Mouse (Mus musculus): ENCODE measurements around the gene Adam12. TPM values are rescaled to one million over a fixed set of nuclear protein-coding genes. Genes with fewer than 3 reads are reported as not detected.

The Adam12 gene
- polyA plus RNA-seq, 1 experiment from 2014 or later: 4.8 TPM

- Histone ChIP-seq H3K9ac (no peak overlapping the region), H3K4me2 (replicated peaks) (no peak overlapping the region), H3K36me3 (no peaks in the 10 kb centered on the region), H3K4me1 (no peaks in the 10 kb centered on the region), H3K4me3 (no peak overlapping the region), H3K27ac (no peak overlapping the region), H3K27me3 (no peaks in the 10 kb centered on the region), H3K9me3 (no peaks in the 10 kb centered on the region)
- no peak for ATAC-seq (ENCODE audit: insufficient number of reproducible peaks, insufficient read depth, low FRiP score, low TSS enrichment)
- WGBS: 82% methylated on average over 4 of the region's 4 CpGs
Observed at GRCm38 (mm10) chr7:133946113-133946512, 285.8 kb downstream of the Adam12 start.

- Histone ChIP-seq H3K27me3 (no peaks in the 10 kb centered on the region), H3K4me3 (no peak overlapping the region), H3K9me3 (no peaks in the 10 kb centered on the region), H3K9ac (no peak overlapping the region), H3K36me3 (no peaks in the 10 kb centered on the region), H3K4me1 (no peaks in the 10 kb centered on the region), H3K4me2 (replicated peaks) (no peak overlapping the region), H3K27ac (no peak overlapping the region)
- WGBS: 70% methylated on average over 4 of the region's 4 CpGs
- ATAC-seq (ENCODE audit: insufficient number of reproducible peaks, insufficient read depth, low FRiP score, low TSS enrichment): no peak
Observed at GRCm38 (mm10) chr7:133940405-133940804, 291.5 kb downstream of the Adam12 start.

GRCm38 (mm10) chr7:133937473-133937872, 294.5 kb downstream of the Adam12 start:
- H3K4me3 ChIP-seq: no peak overlapping the region
- no peak for ATAC-seq (ENCODE audit: insufficient number of reproducible peaks, insufficient read depth, low FRiP score, low TSS enrichment)
- H3K36me3 ChIP-seq: no peaks in the 10 kb centered on the region
- H3K9ac ChIP-seq: no peak overlapping the region
- WGBS: 75% methylated on average over 3 of the region's 3 CpGs
- H3K27ac ChIP-seq: no peak overlapping the region
- H3K4me1 ChIP-seq: peaks cover 18% of the 10 kb centered on the region
- no peaks in the 10 kb centered on the region for H3K27me3 ChIP-seq
- H3K9me3 ChIP-seq: no peaks in the 10 kb centered on the region
- no peak overlapping the region for H3K4me2 ChIP-seq (replicated peaks)

- Histone ChIP-seq H3K27me3 (no peaks in the 10 kb centered on the region), H3K4me3 (no peak overlapping the region), H3K9me3 (no peaks in the 10 kb centered on the region), H3K4me2 (replicated peaks) (no peak overlapping the region), H3K9ac (no peak overlapping the region), H3K36me3 (no peaks in the 10 kb centered on the region), H3K4me1 (peaks cover 18% of the 10 kb centered on the region), H3K27ac (no peak overlapping the region)
- no peak for ATAC-seq (ENCODE audit: insufficient number of reproducible peaks, insufficient read depth, low FRiP score, low TSS enrichment)
- WGBS: 56% methylated on average over 4 of the region's 4 CpGs
Observed at GRCm38 (mm10) chr7:133936377-133936776, 295.6 kb downstream of the Adam12 start.

- H3K9ac ChIP-seq: no peak overlapping the region
- H3K27ac ChIP-seq: no peak overlapping the region
- 36% methylated on average over 6 of the region's 6 CpGs for WGBS
- ATAC-seq (ENCODE audit: insufficient number of reproducible peaks, insufficient read depth, low FRiP score, low TSS enrichment): peak; percentile 57
- H3K9me3 ChIP-seq: no peaks in the 10 kb centered on the region
- peaks cover 18% of the 10 kb centered on the region for H3K4me1 ChIP-seq
- peaks cover 8% of the 10 kb centered on the region; the same call in 1 of the 2 replicates for H3K27me3 ChIP-seq
- no peaks in the 10 kb centered on the region for H3K36me3 ChIP-seq
- H3K4me2 ChIP-seq (replicated peaks): no peak overlapping the region
- no peak overlapping the region for H3K4me3 ChIP-seq
Observed at GRCm38 (mm10) chr7:133933378-133933777, 298.6 kb downstream of the Adam12 start.

- Histone ChIP-seq H3K27me3 (peaks cover 8% of the 10 kb centered on the region; the same call in 1 of the 2 replicates), H3K4me3 (no peak overlapping the region), H3K4me2 (replicated peaks) (no peak overlapping the region), H3K27ac (no peak overlapping the region), H3K4me1 (peaks cover 18% of the 10 kb centered on the region), H3K9me3 (no peaks in the 10 kb centered on the region), H3K36me3 (no peaks in the 10 kb centered on the region), H3K9ac (no peak overlapping the region)
- 92% methylated on average over 11 of the region's 11 CpGs for WGBS
- no peak for ATAC-seq (ENCODE audit: insufficient number of reproducible peaks, insufficient read depth, low FRiP score, low TSS enrichment)
Observed at GRCm38 (mm10) chr7:133931481-133931880, 300.5 kb downstream of the Adam12 start.

GRCm38 (mm10) chr7:133928981-133929380, 303.0 kb downstream of the Adam12 start:
- 83% methylated on average over 3 of the region's 3 CpGs for WGBS
- no peaks in the 10 kb centered on the region for H3K9me3 ChIP-seq
- H3K9ac ChIP-seq: no peak overlapping the region
- H3K36me3 ChIP-seq: no peaks in the 10 kb centered on the region
- H3K27me3 ChIP-seq: peaks cover 8% of the 10 kb centered on the region; the same call in 1 of the 2 replicates
- H3K4me2 ChIP-seq (replicated peaks): no peak overlapping the region
- no peak overlapping the region for H3K4me3 ChIP-seq
- peaks cover 12% of the 10 kb centered on the region for H3K4me1 ChIP-seq
- no peak overlapping the region for H3K27ac ChIP-seq
- no peak for ATAC-seq (ENCODE audit: insufficient number of reproducible peaks, insufficient read depth, low FRiP score, low TSS enrichment)

GRCm38 (mm10) chr7:133925771-133926170, 306.2 kb downstream of the Adam12 start:
- H3K27me3 ChIP-seq: 0 out of 2 replicates have a peak, but pooled peaks cover 3% of the 10 kb centered on the region
- H3K9me3 ChIP-seq: no peaks in the 10 kb centered on the region
- H3K4me3 ChIP-seq: no peak overlapping the region
- H3K4me2 ChIP-seq (replicated peaks): no peak overlapping the region
- ATAC-seq (ENCODE audit: insufficient number of reproducible peaks, insufficient read depth, low FRiP score, low TSS enrichment): no peak
- H3K36me3 ChIP-seq: no peaks in the 10 kb centered on the region
- 71% methylated on average over 2 of the region's 2 CpGs for WGBS
- H3K9ac ChIP-seq: no peak overlapping the region
- H3K27ac ChIP-seq: no peak overlapping the region
- H3K4me1 ChIP-seq: no peaks in the 10 kb centered on the region

GRCm38 (mm10) chr7:133923994-133924393, 308.0 kb downstream of the Adam12 start:
- H3K9me3 ChIP-seq: no peaks in the 10 kb centered on the region
- H3K4me2 ChIP-seq (replicated peaks): no peak overlapping the region
- H3K9ac ChIP-seq: no peak overlapping the region
- H3K4me1 ChIP-seq: no peaks in the 10 kb centered on the region
- no peaks in the 10 kb centered on the region for H3K36me3 ChIP-seq
- H3K4me3 ChIP-seq: no peak overlapping the region
- H3K27ac ChIP-seq: no peak overlapping the region
- ATAC-seq (ENCODE audit: insufficient number of reproducible peaks, insufficient read depth, low FRiP score, low TSS enrichment): no peak
- WGBS: 68% methylated on average over 6 of the region's 6 CpGs
- H3K27me3 ChIP-seq: no peaks in the 10 kb centered on the region

- no peak for ATAC-seq (ENCODE audit: insufficient number of reproducible peaks, insufficient read depth, low FRiP score, low TSS enrichment)
Observed at GRCm38 (mm10) chr7:133921291-133921690, 310.7 kb downstream of the Adam12 start.

GRCm38 (mm10) chr7:133920724-133921123, 311.2 kb downstream of the Adam12 start:
- H3K27me3 ChIP-seq: no peaks in the 10 kb centered on the region
- no peaks in the 10 kb centered on the region for H3K9me3 ChIP-seq
- 86% methylated on average over 7 of the region's 7 CpGs for WGBS
- no peak overlapping the region for H3K9ac ChIP-seq
- H3K27ac ChIP-seq: no peak overlapping the region
- no peaks in the 10 kb centered on the region for H3K4me1 ChIP-seq
- no peaks in the 10 kb centered on the region for H3K36me3 ChIP-seq
- ATAC-seq (ENCODE audit: insufficient number of reproducible peaks, insufficient read depth, low FRiP score, low TSS enrichment): no peak
- no peak overlapping the region for H3K4me3 ChIP-seq
- H3K4me2 ChIP-seq (replicated peaks): no peak overlapping the region

More at GRCm38 (mm10) chr7:133921291-133921690, 310.7 kb downstream of the Adam12 start:
- 92% methylated on average over 4 of the region's 4 CpGs for WGBS
- Histone ChIP-seq H3K4me1 (no peaks in the 10 kb centered on the region), H3K27ac (no peak overlapping the region), H3K4me3 (no peak overlapping the region), H3K27me3 (no peaks in the 10 kb centered on the region), H3K36me3 (no peaks in the 10 kb centered on the region), H3K4me2 (replicated peaks) (no peak overlapping the region), H3K9me3 (no peaks in the 10 kb centered on the region), H3K9ac (no peak overlapping the region)

GRCm38 (mm10) chr7:133919918-133920317, 312.0 kb downstream of the Adam12 start:
- Histone ChIP-seq H3K27me3 (no peaks in the 10 kb centered on the region), H3K4me1 (no peaks in the 10 kb centered on the region), H3K27ac (no peak overlapping the region), H3K9me3 (no peaks in the 10 kb centered on the region), H3K4me2 (replicated peaks) (no peak overlapping the region), H3K36me3 (no peaks in the 10 kb centered on the region), H3K9ac (no peak overlapping the region), H3K4me3 (no peak overlapping the region)
- no peak for ATAC-seq (ENCODE audit: insufficient number of reproducible peaks, insufficient read depth, low FRiP score, low TSS enrichment)
- WGBS: 87% methylated on average over 5 of the region's 5 CpGs

- Histone ChIP-seq H3K27me3 (no peaks in the 10 kb centered on the region), H3K4me1 (no peaks in the 10 kb centered on the region), H3K27ac (no peak overlapping the region), H3K36me3 (no peaks in the 10 kb centered on the region), H3K4me2 (replicated peaks) (no peak overlapping the region), H3K4me3 (no peak overlapping the region), H3K9ac (no peak overlapping the region), H3K9me3 (no peaks in the 10 kb centered on the region)
- WGBS: 72% methylated on average over 5 of the region's 5 CpGs
- no peak for ATAC-seq (ENCODE audit: insufficient number of reproducible peaks, insufficient read depth, low FRiP score, low TSS enrichment)
Observed at GRCm38 (mm10) chr7:133919306-133919705, 312.6 kb downstream of the Adam12 start.

Measured in embryonic facial prominence, embryonic 12.5 days (tissue).